Mouse (Mus musculus) liver, adult 2 months (tissue): ENCODE data around the gene Taok1.

ENCODE experiments used
- CTCF ChIP-seq: fragments of 200-500 bp; IDR thresholded peaks from 2 replicates; pipeline ENCODE4 v1.5.1; 2011; ENCODE audit warnings: low read depth, low read length, control low read depth
- POLR2A ChIP-seq: fragments of 200-500 bp; IDR thresholded peaks from 2 replicates; pipeline ENCODE4 v1.6.1; 2011; ENCODE audit warnings: low read length, control low read depth; ENCODE audit not compliant: insufficient read depth; ENCODE audit errors: extremely low read depth

GRCm38 (mm10) chr11:77645481-77645880 lies 37.9 kb upstream of the Taok1 start:
- TF ChIP-seq POLR2A (no peak), CTCF (no peak)
